Mouse (Mus musculus) megakaryocyte-erythroid progenitor cell, adult 5-6 weeks (primary cell): ENCODE measurements around the gene Pqlc2. TPM values are rescaled to one million over a fixed set of nuclear protein-coding genes. Genes with fewer than 3 reads are reported as not detected.

Experiments used
- ATAC-seq: replicated peaks from 2 replicates; pipeline ENCODE4 v1.8.0; 2016; ENCODE audit warnings: mild to moderate bottlenecking, inconsistent platforms; ENCODE audit not compliant: severe bottlenecking, poor library complexity, low FRiP score, low TSS enrichment
- total RNA-seq, 2 experiments: library from RNA; stranded (forward) in 1 of 2; stranded (reverse) in 1 of 2; fragments of 200-1000, 215-1000 nt in 1 of 2; fragments of >200 nt in 1 of 2; fragmentation: Nextera tagmentation in 1 of 2; gene quantifications; 2 replicates each; pipeline ENCODE4 v1.2.3; 2014 to 2017

Pqlc2 gene
- total RNA-seq, 2 experiments from 2014 or later = 2.3 to 4.0 TPM

GRCm38 (mm10) chr4:139270168-139270567 lies 40.3 kb downstream of the Pqlc2 start:
- ATAC-seq = no peak

DNA sequence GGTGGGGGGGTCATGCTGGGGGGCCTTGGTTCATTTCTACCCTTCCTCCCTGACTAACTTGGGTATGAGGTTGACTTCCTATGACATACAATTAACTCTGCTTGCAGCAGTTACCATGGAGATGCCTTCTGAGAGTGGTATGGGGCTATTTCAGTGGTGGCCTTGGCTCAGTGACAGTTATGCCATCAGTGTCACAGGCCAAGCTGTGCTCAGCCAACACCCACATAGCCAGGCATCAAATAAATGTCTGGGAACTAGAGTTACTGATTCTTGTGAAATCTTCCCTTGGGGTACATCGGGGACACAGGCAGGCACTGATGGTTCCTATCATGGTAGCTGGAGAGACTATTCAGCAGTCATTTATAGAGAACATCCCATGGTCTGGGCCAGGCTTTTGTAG lies 42.3 kb downstream of the Pqlc2 start:
- ATAC-seq = no peak

DNA sequence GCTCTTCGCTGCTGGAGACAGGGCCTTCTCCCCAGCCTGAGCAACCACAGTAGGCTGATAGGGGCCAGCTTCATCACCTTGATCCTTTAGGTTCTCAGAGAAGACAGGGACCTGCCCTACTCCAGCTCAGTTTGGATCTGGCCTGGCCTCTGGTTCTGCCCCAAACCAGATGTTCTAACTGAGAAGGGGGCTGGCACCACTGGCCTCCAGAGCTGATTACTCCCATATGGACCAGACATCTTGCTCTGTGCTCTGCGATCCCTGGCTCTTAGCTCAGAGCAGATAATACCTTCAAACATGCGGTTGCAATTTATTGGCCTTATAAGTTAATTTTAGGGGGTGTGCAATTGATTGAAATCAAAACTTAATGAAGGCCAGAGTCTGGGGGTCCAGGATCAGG lies 43.2 kb downstream of the Pqlc2 start:
- no peak for ATAC-seq

GRCm38 (mm10) chr4:139266500-139266865 lies 44.0 kb downstream of the Pqlc2 start:
- no peak for ATAC-seq

GRCm38 (mm10) chr4:139265783-139266499 lies 44.6 kb downstream of the Pqlc2 start:
- ATAC-seq = no peak

- ATAC-seq = no peak
Observed at GRCm38 (mm10) chr4:139262981-139263380, 47.5 kb downstream of the Pqlc2 start.

DNA sequence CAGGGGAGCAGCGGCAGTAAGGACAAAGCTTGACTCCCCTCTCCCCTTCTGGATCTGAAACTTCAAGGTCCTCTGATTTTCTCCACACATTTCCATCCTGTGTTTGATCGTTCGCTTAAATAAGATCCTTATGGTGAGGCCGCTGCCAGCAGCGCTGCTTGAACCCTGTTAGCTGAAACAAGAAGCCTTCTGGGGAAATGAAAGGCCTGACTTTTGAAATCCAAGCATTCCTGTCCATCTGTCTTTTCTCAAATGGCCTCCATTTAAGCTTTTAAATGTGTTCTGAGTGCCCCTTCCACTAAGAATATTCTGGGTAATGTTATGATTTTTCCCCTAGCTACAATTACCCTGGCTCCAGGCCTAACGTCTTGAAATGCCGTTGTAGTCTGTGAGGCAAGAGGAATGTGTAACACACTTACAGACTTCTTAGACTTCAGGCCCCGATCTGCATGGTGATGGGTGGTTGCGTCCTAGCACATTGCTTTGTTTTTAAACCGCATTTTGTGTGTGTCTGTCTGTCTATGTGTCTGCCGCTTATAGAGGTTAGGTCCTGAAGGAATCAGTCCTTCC lies 51.1 kb downstream of the Pqlc2 start:
- ATAC-seq = no peak

- no peak for ATAC-seq
Observed at GRCm38 (mm10) chr4:139258621-139259301, 51.7 kb downstream of the Pqlc2 start.

DNA sequence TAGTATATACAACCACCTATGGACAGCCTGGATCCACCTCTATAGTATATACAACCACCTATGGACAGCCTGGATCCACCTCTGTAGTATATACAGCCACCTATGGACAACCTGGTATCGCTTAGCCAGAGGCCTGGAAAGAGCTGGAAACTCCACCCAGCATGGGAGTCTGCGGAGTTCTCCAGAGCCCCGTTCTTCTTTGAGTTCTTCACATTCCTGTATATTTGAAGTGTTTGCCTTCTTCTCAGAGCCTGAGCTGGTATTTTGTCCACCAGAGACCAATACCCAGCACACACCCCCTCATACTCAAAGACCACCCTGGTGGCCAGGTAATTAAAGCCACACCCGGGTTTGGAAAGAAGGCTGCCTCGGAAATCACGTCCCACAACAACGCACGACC lies 53.8 kb downstream of the Pqlc2 start:
- ATAC-seq = no peak

DNA sequence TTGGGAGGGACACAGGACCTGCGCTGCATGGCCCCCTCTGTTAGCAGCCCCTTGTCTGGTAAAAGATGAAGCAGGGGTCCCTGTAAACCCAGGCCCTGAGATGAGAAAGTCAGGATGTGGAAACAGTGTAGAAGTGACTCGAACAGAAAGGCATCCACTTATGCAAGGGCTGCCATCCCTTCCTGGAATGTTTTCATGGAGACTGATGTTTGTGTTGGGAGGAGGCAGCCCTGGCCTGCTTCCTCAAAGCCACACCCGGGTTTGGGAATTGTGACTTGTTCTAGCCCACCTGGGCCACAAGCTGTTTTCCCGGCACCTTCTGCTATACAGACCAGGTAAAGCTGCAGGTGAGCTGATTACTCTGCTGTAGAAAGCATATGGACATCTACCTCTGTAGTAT lies 54.4 kb downstream of the Pqlc2 start:
- ATAC-seq = no peak

- no peak for ATAC-seq
Observed at GRCm38 (mm10) chr4:139253206-139253605, 57.3 kb downstream of the Pqlc2 start.

DNA sequence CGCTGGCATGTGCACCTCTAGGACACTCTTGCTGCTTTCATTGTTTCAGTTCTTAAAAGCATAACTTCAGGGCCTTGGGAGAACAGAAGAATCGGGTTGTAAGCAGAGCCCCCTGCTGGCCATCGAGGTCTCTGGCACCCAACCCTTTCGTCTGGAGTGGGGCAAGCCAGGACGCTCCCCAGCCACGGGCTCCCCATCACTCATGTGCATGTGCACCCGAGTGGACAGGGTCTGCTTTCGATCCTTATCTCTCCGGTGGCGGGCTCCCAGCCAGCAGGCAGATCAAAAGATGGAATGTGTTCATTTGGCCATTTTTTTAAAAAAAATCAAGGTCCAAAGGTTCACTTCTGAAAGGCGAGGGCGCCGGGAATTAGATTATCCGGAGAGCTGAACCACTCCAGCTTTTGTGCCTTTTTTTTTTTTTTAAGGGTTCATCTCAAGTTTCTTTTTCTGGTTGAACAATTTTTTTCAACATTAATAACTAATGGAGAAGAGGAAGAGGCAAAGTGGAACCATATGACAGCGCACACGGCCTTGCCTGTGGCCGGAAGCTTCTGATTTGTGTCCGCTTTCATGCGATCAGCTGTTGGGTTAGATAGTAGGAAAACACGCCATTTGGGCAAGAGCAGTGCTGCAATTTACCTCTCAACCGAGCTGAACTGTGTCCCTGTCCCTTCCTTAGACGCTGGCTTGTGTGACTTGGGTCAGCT lies 58.3 kb downstream of the Pqlc2 start:
- peak; percentile 79 for ATAC-seq

DNA sequence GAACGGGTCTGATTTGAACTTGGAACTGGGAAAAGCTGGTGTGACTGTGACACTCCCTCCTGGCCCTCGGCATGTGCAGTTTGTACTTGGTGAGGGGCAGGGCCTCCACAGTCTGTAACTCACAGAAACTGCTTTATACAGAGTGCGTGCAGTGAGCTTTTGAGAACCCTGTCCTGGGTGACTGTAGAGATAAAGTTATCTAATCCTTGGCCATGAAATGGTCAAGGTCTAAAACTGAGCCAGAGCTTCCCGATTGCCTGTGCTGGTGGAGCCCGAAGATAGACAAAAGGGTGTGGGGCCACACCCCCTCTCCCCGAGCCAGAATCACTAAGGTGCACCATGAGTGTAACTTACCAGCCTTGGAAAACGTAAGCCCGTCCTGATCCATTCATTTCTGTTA lies 59.6 kb downstream of the Pqlc2 start:
- ATAC-seq = peak; percentile 32

- ATAC-seq = no peak
Observed at GRCm38 (mm10) chr4:139250043-139250442, 60.5 kb downstream of the Pqlc2 start.

GRCm38 (mm10) chr4:139248736-139249135 lies 61.8 kb downstream of the Pqlc2 start:
- ATAC-seq = no peak

GRCm38 (mm10) chr4:139247966-139248365 lies 62.5 kb downstream of the Pqlc2 start:
- ATAC-seq = no peak

DNA sequence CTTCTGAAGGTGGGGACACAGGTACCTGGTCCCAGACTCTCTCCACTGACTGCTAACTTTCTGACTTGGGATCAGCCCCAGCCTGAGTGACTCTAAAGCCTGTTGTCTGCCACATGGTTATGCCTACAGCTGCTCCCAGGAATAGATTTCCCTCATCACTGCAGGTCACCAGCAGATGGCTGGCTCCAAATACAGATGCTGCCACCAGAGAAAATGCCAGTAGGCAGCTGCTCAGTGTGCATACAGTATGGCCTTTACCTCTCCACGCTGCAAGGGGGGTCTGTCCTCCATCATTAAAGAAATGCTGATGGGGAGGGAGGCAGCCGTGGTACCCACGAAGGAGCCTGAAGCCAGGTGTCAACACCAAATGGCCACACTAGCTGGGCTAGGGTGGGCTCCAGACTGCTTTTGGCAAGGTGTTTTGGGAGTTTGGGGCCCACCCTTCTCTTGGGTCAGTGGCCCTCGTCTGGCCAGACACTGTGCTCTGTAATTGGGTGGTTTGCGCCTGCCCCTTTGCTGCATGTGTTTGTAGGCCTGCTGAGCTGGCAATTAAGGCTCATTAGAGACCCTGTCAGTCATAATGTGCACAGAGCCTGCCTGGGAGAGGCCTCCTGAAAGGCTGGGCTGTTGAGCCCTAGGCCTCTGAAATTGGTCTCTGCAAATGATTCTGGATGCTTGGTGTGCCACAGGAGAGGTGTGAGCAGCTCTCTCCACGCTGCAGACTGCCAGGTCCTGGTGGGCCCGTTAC lies 64.2 kb downstream of the Pqlc2 start:
- ATAC-seq = no peak

GRCm38 (mm10) chr4:139245534-139245933 lies 65.0 kb downstream of the Pqlc2 start:
- ATAC-seq = no peak

- no peak for ATAC-seq
Observed at GRCm38 (mm10) chr4:139244766-139245165, 65.7 kb downstream of the Pqlc2 start.

DNA sequence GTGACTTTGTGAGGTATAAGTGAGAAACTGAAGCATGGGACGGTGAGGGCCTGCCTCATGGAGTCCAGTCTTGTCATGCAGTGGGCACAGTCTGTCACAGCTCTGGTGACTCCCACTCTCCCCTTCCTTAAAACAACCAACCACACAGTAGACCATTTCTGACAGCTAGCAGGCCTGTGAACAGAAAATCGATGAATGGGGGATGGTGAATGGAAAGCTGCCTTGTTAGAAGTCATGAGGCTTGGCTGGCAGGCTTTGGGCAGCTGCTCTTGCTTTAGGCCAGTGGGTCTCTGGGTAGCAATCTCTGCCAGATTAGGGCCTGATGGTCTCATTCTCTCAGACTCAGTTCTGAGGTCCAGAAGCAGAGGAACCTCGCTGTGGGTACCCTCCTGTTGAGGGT lies 66.3 kb downstream of the Pqlc2 start:
- no peak for ATAC-seq
